Mouse (Mus musculus) CH12.LX (cell line): ENCODE measurements around the gene Ash1l. TPM values are rescaled to one million over a fixed set of nuclear protein-coding genes. Genes with fewer than 3 reads are reported as not detected.

ENCODE experiments used
- DNase-seq: peaks from one replicate; pipeline ENCODE4 v3.0.0-alpha.2; 2013; ENCODE audit errors: extremely low read depth
- H3K27ac ChIP-seq: 2 replicates; pipeline ENCODE4 v1.5.1; 2012; ENCODE audit warnings: low read depth, mild to moderate bottlenecking, control low read depth, moderate library complexity; ENCODE audit not compliant: insufficient read depth
- H3K27me3 ChIP-seq: replicated peaks from 2 replicates; pipeline ENCODE3; 2012; ENCODE audit warnings: inconsistent platforms
- H3K36me3 ChIP-seq, 2 experiments: replicated peaks in 1 of 2; 2 replicates each; pipeline versions ENCODE3 to v1.6.1; 2012; ENCODE audit warnings: inconsistent platforms in 1 of 2, low read length in 1 of 2, mild to moderate bottlenecking in 1 of 2, mixed read lengths in 1 of 2, moderate library complexity in 1 of 2; ENCODE audit not compliant: control insufficient read depth in 1 of 2, insufficient read depth in 1 of 2
- H3K4me1 ChIP-seq, 2 experiments: 2 replicates each; pipeline ENCODE4 v1.6.1; 2012; ENCODE audit warnings: inconsistent platforms in 1 of 2, moderate library complexity in 1 of 2; ENCODE audit not compliant: insufficient read depth in 2 of 2, control insufficient read depth in 1 of 2
- H3K4me2 ChIP-seq: 2 replicates; pipeline ENCODE4 v1.6.1; 2012; ENCODE audit warnings: low read depth, mild to moderate bottlenecking, control low read depth; ENCODE audit not compliant: poor library complexity, insufficient read depth, severe bottlenecking
- H3K4me3 ChIP-seq, 3 experiments: fragments of 150-350 bp in 1 of 3; sonication (generic) in 1 of 3; replicated peaks in 1 of 3; 2 replicates each; pipeline versions ENCODE3 to v1.5.1; 2011 to 2012; ENCODE audit warnings: low read depth in 2 of 3, low read length in 2 of 3, mild to moderate bottlenecking in 2 of 3, moderate library complexity in 2 of 3, control low read depth in 1 of 3, improper control_type of control experiment in 1 of 3, inconsistent platforms in 1 of 3, mixed read lengths in 1 of 3; ENCODE audit not compliant: poor library complexity in 1 of 3
- H3K79me2 ChIP-seq: replicated peaks from 2 replicates; pipeline ENCODE4 v1.6.1; 2012; ENCODE audit warnings: mild to moderate bottlenecking, moderate library complexity; ENCODE audit not compliant: control insufficient read depth, poor library complexity, insufficient read depth, severe bottlenecking; ENCODE audit errors: extremely low read depth
- H3K9ac ChIP-seq: 2 replicates; pipeline ENCODE4 v1.6.1; 2012; ENCODE audit warnings: low read depth, mild to moderate bottlenecking, control low read depth, moderate library complexity; ENCODE audit not compliant: insufficient read depth
- H3K9me3 ChIP-seq: replicated peaks from 2 replicates; pipeline ENCODE3; 2012; ENCODE audit warnings: low read length, inconsistent platforms, mixed read lengths
- CHD2 ChIP-seq: IDR thresholded peaks from 2 replicates; pipeline ENCODE4 v1.6.1; 2011; ENCODE audit warnings: low read length, improper control_type of control experiment
- E2F4 ChIP-seq: IDR thresholded peaks from 2 replicates; pipeline ENCODE4 v1.6.1; 2011; ENCODE audit warnings: low read depth, low read length, improper control_type of control experiment; ENCODE audit not compliant: insufficient replicate concordance
- HCFC1 ChIP-seq: IDR thresholded peaks from 2 replicates; pipeline ENCODE4 v1.6.1; 2012; ENCODE audit warnings: low read depth, mild to moderate bottlenecking, inconsistent platforms, low read length, improper control_type of control experiment
- JUN ChIP-seq: IDR thresholded peaks from 2 replicates; pipeline ENCODE4 v1.6.1; 2011; ENCODE audit warnings: low read depth, mild to moderate bottlenecking, low read length, improper control_type of control experiment, moderate library complexity; ENCODE audit not compliant: insufficient read depth
- KAT2A ChIP-seq: IDR thresholded peaks from 2 replicates; pipeline ENCODE4 v1.6.1; 2012; ENCODE audit warnings: low read length, improper control_type of control experiment, inconsistent platforms; ENCODE audit not compliant: insufficient replicate concordance
- MAX ChIP-seq: IDR thresholded peaks from 2 replicates; pipeline ENCODE4 v1.6.1; 2011; ENCODE audit warnings: low read length, improper control_type of control experiment
- MXI1 ChIP-seq: IDR thresholded peaks from 2 replicates; pipeline ENCODE4 v1.6.1; 2011; ENCODE audit warnings: mild to moderate bottlenecking, low read depth, low read length, improper control_type of control experiment
- PAX5 ChIP-seq: IDR thresholded peaks from 2 replicates; pipeline ENCODE4 v1.6.1; 2012; ENCODE audit warnings: low read length, inconsistent platforms, mixed read lengths
- POLR2AphosphoS2 ChIP-seq: IDR thresholded peaks from 2 replicates; pipeline ENCODE4 v1.6.1; 2011; ENCODE audit warnings: low read depth, low read length, improper control_type of control experiment
- RAD21 ChIP-seq: IDR thresholded peaks from 2 replicates; pipeline ENCODE4 v1.6.1; 2011; ENCODE audit warnings: low read depth, mild to moderate bottlenecking, low read length, improper control_type of control experiment, moderate library complexity
- TCF12 ChIP-seq: IDR thresholded peaks from 2 replicates; pipeline ENCODE4 v1.6.1; 2014; ENCODE audit warnings: low read depth, mild to moderate bottlenecking, inconsistent platforms, low read length, improper control_type of control experiment
- USF2 ChIP-seq: conservative IDR thresholded peaks from 2 replicates; pipeline ENCODE4 v1.6.1; 2011; ENCODE audit warnings: low read depth, low read length, improper control_type of control experiment
- ZC3H11A ChIP-seq: IDR thresholded peaks from 2 replicates; pipeline ENCODE4 v1.6.1; 2012; ENCODE audit warnings: low read depth, mild to moderate bottlenecking, inconsistent platforms, low read length, improper control_type of control experiment
- ZKSCAN1 ChIP-seq: IDR thresholded peaks from 2 replicates; pipeline ENCODE4 v1.6.1; 2012; ENCODE audit warnings: low read depth, inconsistent platforms, low read length, improper control_type of control experiment, borderline replicate concordance
- dilution Hi-C: fragments of 300-500 bp; cut with MboI; formaldehyde crosslinking; loops from 2 replicates; pipeline ENCODE4 v1.14.3; 2020; ENCODE audit warnings: low sequenced_read_pairs; ENCODE audit not compliant: extremely low pct_unique_long_range_greater_than_20kb, extremely low pct_ligation_motif_present
- in situ Hi-C: fragments of 300-500 bp; cut with MboI; formaldehyde crosslinking; loops from 3 replicates; pipeline ENCODE4 v1.14.3; 2019; ENCODE audit warnings: low sequenced_read_pairs, low pct_ligation_motif_present, low pct_unique_long_range_greater_than_20kb, mixed read lengths
- polyA plus RNA-seq: library from polyadenylated mRNA; unstranded; fragments of >175 nt; gene quantifications from 2 replicates; pipeline ENCODE4 v1.2.1, GENCODE M21; 2012; ENCODE audit warnings: low read depth; ENCODE audit not compliant: insufficient read length
- total RNA-seq, 2 experiments: library from RNA; depleted of rRNA; stranded (reverse); fragments of 300-350 nt in 1 of 2; fragments of >200 nt in 1 of 2; gene quantifications; 2 replicates each; pipeline ENCODE4 v1.2.3; 2012 to 2014

Gene Ash1l
- total and polyA plus RNA-seq, 3 experiments: 2.9 to 9.7 (median 5.8) TPM

DNA sequence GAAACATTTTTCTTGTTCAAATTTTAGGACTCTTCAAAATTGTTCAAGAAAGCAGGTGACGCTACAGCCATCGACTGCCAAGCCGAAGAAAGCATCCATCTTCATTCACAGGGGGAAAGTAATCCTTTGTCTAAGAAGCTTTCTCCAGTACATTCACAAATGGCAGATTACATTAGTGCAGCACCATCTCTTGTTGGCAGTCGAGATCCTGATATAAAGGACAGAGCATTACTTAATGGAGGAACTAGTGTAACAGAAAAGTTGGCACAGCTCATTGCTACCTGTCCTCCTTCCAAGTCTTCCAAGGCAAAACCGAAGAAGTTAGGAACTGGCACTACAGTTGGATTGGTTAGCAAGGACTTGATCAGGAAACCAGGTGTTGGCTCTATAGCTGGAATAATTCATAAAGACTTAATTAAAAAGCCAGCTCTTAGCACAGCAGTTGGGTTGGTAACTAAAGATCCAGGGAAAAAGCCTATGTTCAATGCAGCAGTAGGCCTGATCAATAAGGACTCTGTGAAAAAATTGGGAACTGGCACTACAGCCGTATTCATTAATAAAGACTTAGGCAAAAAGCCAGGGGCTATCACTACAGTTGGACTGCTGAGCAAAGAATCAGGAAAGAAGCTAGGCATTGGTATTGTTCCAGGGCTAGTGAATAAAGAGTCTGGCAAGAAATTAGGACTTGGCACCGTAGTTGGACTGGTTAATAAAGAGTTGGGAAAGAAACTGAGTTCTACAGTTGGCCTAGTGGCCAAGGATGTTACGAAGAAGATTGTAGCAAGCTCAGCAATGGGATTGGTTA, 31.0 kb downstream of the Ash1l start:
- Histone ChIP-seq H3K27me3 (no peaks in the 10 kb centered on the region), H3K79me2 (peaks cover 14% of the 10 kb centered on the region), H3K9me3 (no peaks in the 10 kb centered on the region), H3K4me3 (no peak overlapping the region), H3K9ac (no peak overlapping the region), H3K4me2 (no peak overlapping the region), H3K4me1 (no peaks in the 10 kb centered on the region), H3K27ac (no peak overlapping the region), H3K36me3 (peaks cover 23 to 65% of the 10 kb centered on the region in 2 experiments)
- dilution Hi-C loops (no loop called here), in situ Hi-C loops (no loop called here)
- TF ChIP-seq CHD2: no peak
- TF ChIP-seq E2F4: no peak
- no peak for TF ChIP-seq PAX5
- TF ChIP-seq MAX: no peak
- TF ChIP-seq ZC3H11A: no peak
- TF ChIP-seq ZKSCAN1: no peak
- TF ChIP-seq POLR2AphosphoS2: no peak
- no peak for TF ChIP-seq HCFC1
- TF ChIP-seq MXI1: no peak
- no peak for TF ChIP-seq USF2
- DNase-seq: no peak

DNA sequence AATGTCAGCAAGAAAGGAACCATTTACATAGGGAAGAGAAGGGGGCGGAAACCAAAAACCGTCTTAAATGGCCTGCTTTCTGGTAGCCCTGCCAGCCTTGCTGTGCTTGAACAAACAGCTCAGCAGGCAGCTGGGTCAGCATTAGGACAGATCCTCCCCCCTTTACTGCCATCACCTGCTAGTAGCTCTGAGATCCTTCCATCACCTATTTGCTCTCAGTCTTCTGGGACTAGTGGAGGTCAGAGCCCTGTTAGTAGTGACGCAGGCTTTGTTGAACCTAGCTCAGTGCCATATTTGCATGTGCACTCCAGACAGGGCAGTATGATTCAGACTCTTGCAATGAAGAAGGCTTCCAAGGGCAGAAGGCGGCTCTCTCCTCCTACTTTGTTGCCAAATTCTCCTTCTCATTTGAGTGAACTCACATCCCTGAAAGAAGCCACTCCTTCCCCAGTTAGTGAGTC, 33.5 kb downstream of the Ash1l start:
- peak; percentile 2 for DNase-seq
- H3K4me1 ChIP-seq: no peaks in the 10 kb centered on the region
- peaks cover 22 to 68% of the 10 kb centered on the region in 2 experiments for H3K36me3 ChIP-seq
- no peak overlapping the region for H3K9ac ChIP-seq
- H3K4me3 ChIP-seq: no peak overlapping the region
- H3K4me2 ChIP-seq: no peak overlapping the region
- in situ Hi-C loops: no loop called here
- peaks cover 3% of the 10 kb centered on the region for H3K79me2 ChIP-seq
- H3K27me3 ChIP-seq: no peaks in the 10 kb centered on the region
- H3K27ac ChIP-seq: no peak overlapping the region
- dilution Hi-C loops: no loop called here
- TF ChIP-seq KAT2A: no peak
- TF ChIP-seq USF2: no peak
- no peak for TF ChIP-seq JUN
- no peak for TF ChIP-seq MAX
- TF ChIP-seq ZC3H11A: no peak
- TF ChIP-seq POLR2AphosphoS2: no peak
- TF ChIP-seq PAX5: no peak
- no peak for TF ChIP-seq TCF12
- no peak for TF ChIP-seq RAD21
- TF ChIP-seq, all 38 proteins: peak for 0
- no peaks in the 10 kb centered on the region for H3K9me3 ChIP-seq
